Mouse (Mus musculus) kidney, adult 2 months (tissue): ENCODE results near the gene Pptc7.

Source experiments
- CTCF ChIP-seq: fragments of 200-500 bp; conservative IDR thresholded peaks from 2 replicates; pipeline ENCODE4 v1.5.1; 2011; ENCODE audit warnings: low read depth, mild to moderate bottlenecking, control low read depth, low read length, moderate library complexity, mixed read lengths; ENCODE audit not compliant: insufficient read depth, insufficient read length
- POLR2A ChIP-seq: fragments of 200-500 bp; IDR thresholded peaks from one replicate; pipeline ENCODE4 v1.6.1; 2011; ENCODE audit warnings: low read depth, low read length, control low read depth

DNA sequence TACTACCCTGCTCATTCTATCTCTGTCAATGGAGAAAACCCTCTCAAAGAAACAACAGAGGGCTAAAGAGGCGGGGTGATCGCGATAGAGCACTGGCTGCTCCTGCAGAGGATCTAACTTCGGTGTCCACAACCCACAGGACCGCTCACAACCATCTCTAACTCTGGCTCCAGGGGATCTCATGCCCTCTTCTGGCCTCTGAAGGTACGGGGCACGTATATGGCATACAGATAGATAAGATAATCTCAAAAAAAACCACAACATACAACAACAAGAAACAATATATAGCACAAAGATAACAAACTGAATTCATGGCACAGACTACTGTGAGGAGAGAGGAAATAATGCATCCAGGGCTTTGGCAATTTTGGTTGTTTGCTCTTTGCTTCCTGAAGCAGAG is 22.1 kb upstream of the Pptc7 start:
- no peak for TF ChIP-seq CTCF
- no peak for TF ChIP-seq POLR2A
